Mouse (Mus musculus) hindbrain, embryonic 10.5 days (tissue): ENCODE data around the gene A730009L09Rik. TPM values are rescaled to one million over a fixed set of nuclear protein-coding genes. Genes with fewer than 3 reads are reported as not detected.

ENCODE experiments used
- DNase-seq: peaks from one replicate; pipeline ENCODE4 v3.0.0-alpha.2; 2017; ENCODE audit warnings: low spot score
- H3K27ac ChIP-seq: fragments of 300-500 bp; sonication (generic); 2 replicates; pipeline ENCODE4 v1.5.1; 2016; ENCODE audit warnings: mild to moderate bottlenecking, moderate library complexity
- H3K27me3 ChIP-seq: fragments of 300-500 bp; sonication (generic); 2 replicates; pipeline ENCODE4 v1.6.1; 2016; ENCODE audit warnings: mild to moderate bottlenecking; ENCODE audit not compliant: poor library complexity, insufficient read depth, severe bottlenecking
- H3K36me3 ChIP-seq: fragments of 300-500 bp; sonication (generic); 2 replicates; pipeline ENCODE4 v1.6.1; 2016; ENCODE audit warnings: mild to moderate bottlenecking, moderate library complexity
- H3K4me1 ChIP-seq: fragments of 300-500 bp; sonication (generic); replicated peaks from 2 replicates; pipeline ENCODE4 v1.6.1; 2016; ENCODE audit warnings: mild to moderate bottlenecking
- H3K4me3 ChIP-seq: fragments of 300-500 bp; sonication (generic); 2 replicates; pipeline ENCODE4 v1.5.1; 2016; ENCODE audit warnings: mild to moderate bottlenecking, moderate library complexity
- H3K9me3 ChIP-seq: fragments of 300-500 bp; sonication (generic); 2 replicates; pipeline ENCODE4 v1.6.1; 2016; ENCODE audit warnings: mild to moderate bottlenecking, moderate library complexity
- WGBS: fragments of 180-500 bp; shearing (Covaris S2); methylation state at CpG from one replicate; pipeline ENCODE4 v1.1.7; 2016; 5-methylcytosine and 5-hydroxymethylcytosine counted together
- polyA plus RNA-seq: library from polyadenylated mRNA; unstranded; fragments of >200 nt; fragmentation: Nextera tagmentation; extraction: Ambion mirVana; gene quantifications from 2 replicates; pipeline ENCODE4 v1.2.1, GENCODE M21; 2016

A730009L09Rik gene
- polyA plus RNA-seq = not detected in 2 replicates

GRCm38 (mm10) chr16:84514821-84515220 is at the start of gene A730009L09Rik:
Gene A730009L09Rik, plus strand, starts transcription at chr16:84515121.
- Histone ChIP-seq H3K9me3 (no peaks in the 10 kb centered on the region), H3K27ac (no peak within 1 kb of the TSS), H3K4me3 (no peak within 1 kb of the TSS), H3K4me1 (no peaks in the 10 kb centered on the region), H3K36me3 (no peaks in the 10 kb centered on the region), H3K27me3 (no peaks in the 10 kb centered on the region)
- DNase-seq = no peak
- 65% methylated on average over 8 of the region's 8 CpGs for WGBS

GRCm38 (mm10) chr16:84465581-84466165 is 49.2 kb upstream of the A730009L09Rik start:
- Histone ChIP-seq H3K9me3 (no peaks in the 10 kb centered on the region), H3K36me3 (no peaks in the 10 kb centered on the region), H3K4me3 (no peak overlapping the region), H3K4me1 (no peaks in the 10 kb centered on the region), H3K27ac (no peak overlapping the region), H3K27me3 (no peaks in the 10 kb centered on the region)
- no peak for DNase-seq
- 90% methylated on average over 6 of the region's 6 CpGs for WGBS

GRCm38 (mm10) chr16:84468898-84469297 is 46.0 kb upstream of the A730009L09Rik start:
- H3K4me3 ChIP-seq = no peak overlapping the region
- H3K9me3 ChIP-seq = no peaks in the 10 kb centered on the region
- WGBS = 4% methylated on average over 1 of the region's 1 CpGs
- no peak overlapping the region for H3K27ac ChIP-seq
- DNase-seq = no peak
- H3K4me1 ChIP-seq = no peaks in the 10 kb centered on the region
- H3K36me3 ChIP-seq = no peaks in the 10 kb centered on the region
- H3K27me3 ChIP-seq = no peaks in the 10 kb centered on the region

- no peaks in the 10 kb centered on the region for H3K9me3 ChIP-seq
- no peak for DNase-seq
- no peaks in the 10 kb centered on the region for H3K4me1 ChIP-seq
- H3K27ac ChIP-seq = no peak overlapping the region
- no peaks in the 10 kb centered on the region for H3K36me3 ChIP-seq
- H3K27me3 ChIP-seq = no peaks in the 10 kb centered on the region
- no peak overlapping the region for H3K4me3 ChIP-seq
- WGBS = 82% methylated on average over 1 of the region's 1 CpGs
These were observed 44.9 kb upstream of the A730009L09Rik start for GRCm38 (mm10) chr16:84469994-84470393.

GRCm38 (mm10) chr16:84473406-84473805 is 41.5 kb upstream of the A730009L09Rik start:
- Histone ChIP-seq H3K27ac (no peak overlapping the region), H3K27me3 (no peaks in the 10 kb centered on the region), H3K36me3 (no peaks in the 10 kb centered on the region), H3K4me1 (no peaks in the 10 kb centered on the region), H3K9me3 (no peaks in the 10 kb centered on the region), H3K4me3 (no peak overlapping the region)
- DNase-seq = no peak
- WGBS = 75% methylated on average over 6 of the region's 6 CpGs

GRCm38 (mm10) chr16:84474712-84475111 is 40.2 kb upstream of the A730009L09Rik start:
- Histone ChIP-seq H3K27ac (no peak overlapping the region), H3K36me3 (no peaks in the 10 kb centered on the region), H3K4me3 (no peak overlapping the region), H3K4me1 (no peaks in the 10 kb centered on the region), H3K9me3 (no peaks in the 10 kb centered on the region), H3K27me3 (no peaks in the 10 kb centered on the region)
- 87% methylated on average over 4 of the region's 4 CpGs for WGBS
- no peak for DNase-seq

GRCm38 (mm10) chr16:84476948-84477347 is 38.0 kb upstream of the A730009L09Rik start:
- H3K36me3 ChIP-seq = no peaks in the 10 kb centered on the region
- H3K4me1 ChIP-seq = no peaks in the 10 kb centered on the region
- 82% methylated on average over 5 of the region's 5 CpGs for WGBS
- no peak overlapping the region for H3K4me3 ChIP-seq
- no peaks in the 10 kb centered on the region for H3K9me3 ChIP-seq
- no peak for DNase-seq
- no peaks in the 10 kb centered on the region for H3K27me3 ChIP-seq
- no peak overlapping the region for H3K27ac ChIP-seq

- no peaks in the 10 kb centered on the region for H3K9me3 ChIP-seq
- DNase-seq = no peak
- no peak overlapping the region for H3K27ac ChIP-seq
- no peaks in the 10 kb centered on the region for H3K27me3 ChIP-seq
- no peaks in the 10 kb centered on the region for H3K4me1 ChIP-seq
- H3K4me3 ChIP-seq = no peak overlapping the region
- 76% methylated on average over 1 of the region's 1 CpGs for WGBS
- no peaks in the 10 kb centered on the region for H3K36me3 ChIP-seq
These were observed 37.4 kb upstream of the A730009L09Rik start for GRCm38 (mm10) chr16:84477528-84477927.

GRCm38 (mm10) chr16:84477952-84478351 is 37.0 kb upstream of the A730009L09Rik start:
- no peak overlapping the region for H3K4me3 ChIP-seq
- WGBS = 83% methylated on average over 6 of the region's 6 CpGs
- no peak for DNase-seq
- H3K27ac ChIP-seq = no peak overlapping the region
- H3K9me3 ChIP-seq = no peaks in the 10 kb centered on the region
- no peaks in the 10 kb centered on the region for H3K36me3 ChIP-seq
- H3K4me1 ChIP-seq = no peaks in the 10 kb centered on the region
- H3K27me3 ChIP-seq = no peaks in the 10 kb centered on the region

- Histone ChIP-seq H3K4me3 (no peak overlapping the region), H3K27ac (no peak overlapping the region), H3K36me3 (no peaks in the 10 kb centered on the region), H3K9me3 (no peaks in the 10 kb centered on the region), H3K27me3 (no peaks in the 10 kb centered on the region), H3K4me1 (no peaks in the 10 kb centered on the region)
- no peak for DNase-seq
- WGBS = 89% methylated on average over 11 of the region's 11 CpGs
These were observed 29.0 kb upstream of the A730009L09Rik start for GRCm38 (mm10) chr16:84485931-84486330.

GRCm38 (mm10) chr16:84494818-84495217 is 20.1 kb upstream of the A730009L09Rik start:
- H3K27ac ChIP-seq = no peak overlapping the region
- 86% methylated on average over 3 of the region's 3 CpGs for WGBS
- no peaks in the 10 kb centered on the region for H3K36me3 ChIP-seq
- DNase-seq = no peak
- no peaks in the 10 kb centered on the region for H3K27me3 ChIP-seq
- no peak overlapping the region for H3K4me3 ChIP-seq
- no peaks in the 10 kb centered on the region for H3K4me1 ChIP-seq
- no peaks in the 10 kb centered on the region for H3K9me3 ChIP-seq

- no peak overlapping the region for H3K27ac ChIP-seq
- no peaks in the 10 kb centered on the region for H3K27me3 ChIP-seq
- H3K36me3 ChIP-seq = no peaks in the 10 kb centered on the region
- no peak for DNase-seq
- H3K4me1 ChIP-seq = no peaks in the 10 kb centered on the region
- WGBS = 55% methylated on average over 2 of the region's 2 CpGs
- no peaks in the 10 kb centered on the region for H3K9me3 ChIP-seq
- no peak overlapping the region for H3K4me3 ChIP-seq
These were observed 19.5 kb upstream of the A730009L09Rik start for GRCm38 (mm10) chr16:84495438-84495837.

- 61% methylated on average over 4 of the region's 4 CpGs for WGBS
- no peaks in the 10 kb centered on the region for H3K36me3 ChIP-seq
- DNase-seq = no peak
- no peaks in the 10 kb centered on the region for H3K4me1 ChIP-seq
- no peaks in the 10 kb centered on the region for H3K9me3 ChIP-seq
- H3K27ac ChIP-seq = no peak overlapping the region
- H3K27me3 ChIP-seq = no peaks in the 10 kb centered on the region
- H3K4me3 ChIP-seq = no peak overlapping the region
These were observed 7.2 kb upstream of the A730009L09Rik start for GRCm38 (mm10) chr16:84507681-84508080.
